Mouse (Mus musculus): ENCODE measurements around the gene Katnal1.

DNA sequence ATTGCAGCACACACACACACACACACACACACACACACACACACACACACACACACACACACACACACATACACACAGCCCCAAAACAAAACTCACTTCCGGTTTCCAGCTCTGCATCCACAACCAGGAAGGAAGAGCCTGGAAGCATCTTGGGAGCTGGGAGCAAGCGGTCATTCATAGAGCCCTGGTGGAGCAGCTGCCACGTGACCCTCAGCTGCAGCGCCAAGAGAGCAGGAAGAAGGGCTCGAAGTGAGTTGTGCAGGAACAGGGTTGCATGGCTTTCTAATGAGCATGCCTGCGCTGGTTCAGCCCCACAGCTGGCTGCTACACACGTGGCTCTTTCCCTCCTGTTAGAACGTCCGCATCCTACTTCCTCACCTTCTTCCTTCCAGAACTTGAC is 40.5 kb upstream of the Katnal1 start:
- TF ChIP-seq CTCF (IDR thresholded peaks at IDR 0.05) = no peak
- TF ChIP-seq EP300 (IDR thresholded peaks at IDR 0.05) = no peak
